Mouse (Mus musculus): ENCODE data around the gene Stk16. TPM values are rescaled to one million over a fixed set of nuclear protein-coding genes. Genes with fewer than 3 reads are reported as not detected.

Gene Stk16
- polyA plus RNA-seq, 1 experiment = 60.2 TPM

- no peak overlapping the region for H3K4me3 ChIP-seq (ENCODE audit: insufficient read depth, low read depth, low read length)
- peaks cover 5% of the 10 kb centered on the region; the same call in 1 of the 2 replicates for H3K4me1 ChIP-seq (ENCODE audit: control insufficient read depth, insufficient read depth, insufficient read length, low read length)
- H3K27ac ChIP-seq (replicated peaks; ENCODE audit: low read depth, low read length) = no peak overlapping the region
These were observed 32.8 kb downstream of the Stk16 start for GRCm38 (mm10) chr1:75243411-75243810.

GRCm38 (mm10) chr1:75244175-75244826 lies 33.7 kb downstream of the Stk16 start:
- Histone ChIP-seq H3K27ac (replicated peaks; ENCODE audit: low read depth, low read length) (no peak overlapping the region), H3K4me3 (ENCODE audit: insufficient read depth, low read depth, low read length) (no peak overlapping the region), H3K4me1 (ENCODE audit: control insufficient read depth, insufficient read depth, insufficient read length, low read length) (peaks cover 5% of the 10 kb centered on the region; the same call in 1 of the 2 replicates)

DNA sequence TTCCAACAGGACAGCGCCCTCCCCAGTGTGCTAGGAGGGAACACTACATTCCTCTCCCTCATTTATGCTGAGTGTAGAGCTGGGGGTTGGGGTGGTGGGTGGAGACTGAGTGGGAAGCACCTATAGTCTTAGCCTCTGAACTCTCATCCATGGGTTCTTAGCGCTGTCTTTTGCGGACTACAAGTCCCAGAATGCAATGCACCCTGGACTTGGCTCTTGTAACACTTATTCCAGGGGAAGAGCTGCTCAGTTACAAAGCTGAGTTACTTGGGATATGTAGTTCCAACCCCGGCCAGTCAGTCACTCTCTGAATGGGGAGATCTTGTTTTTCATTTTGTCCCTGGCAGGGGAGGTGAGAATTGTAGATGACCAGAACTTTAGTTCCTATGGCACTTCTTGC lies 34.2 kb downstream of the Stk16 start:
- Histone ChIP-seq H3K4me1 (ENCODE audit: control insufficient read depth, insufficient read depth, insufficient read length, low read length) (peaks cover 5% of the 10 kb centered on the region; the same call in 1 of the 2 replicates), H3K4me3 (ENCODE audit: insufficient read depth, low read depth, low read length) (no peak overlapping the region), H3K27ac (replicated peaks; ENCODE audit: low read depth, low read length) (no peak overlapping the region)

DNA sequence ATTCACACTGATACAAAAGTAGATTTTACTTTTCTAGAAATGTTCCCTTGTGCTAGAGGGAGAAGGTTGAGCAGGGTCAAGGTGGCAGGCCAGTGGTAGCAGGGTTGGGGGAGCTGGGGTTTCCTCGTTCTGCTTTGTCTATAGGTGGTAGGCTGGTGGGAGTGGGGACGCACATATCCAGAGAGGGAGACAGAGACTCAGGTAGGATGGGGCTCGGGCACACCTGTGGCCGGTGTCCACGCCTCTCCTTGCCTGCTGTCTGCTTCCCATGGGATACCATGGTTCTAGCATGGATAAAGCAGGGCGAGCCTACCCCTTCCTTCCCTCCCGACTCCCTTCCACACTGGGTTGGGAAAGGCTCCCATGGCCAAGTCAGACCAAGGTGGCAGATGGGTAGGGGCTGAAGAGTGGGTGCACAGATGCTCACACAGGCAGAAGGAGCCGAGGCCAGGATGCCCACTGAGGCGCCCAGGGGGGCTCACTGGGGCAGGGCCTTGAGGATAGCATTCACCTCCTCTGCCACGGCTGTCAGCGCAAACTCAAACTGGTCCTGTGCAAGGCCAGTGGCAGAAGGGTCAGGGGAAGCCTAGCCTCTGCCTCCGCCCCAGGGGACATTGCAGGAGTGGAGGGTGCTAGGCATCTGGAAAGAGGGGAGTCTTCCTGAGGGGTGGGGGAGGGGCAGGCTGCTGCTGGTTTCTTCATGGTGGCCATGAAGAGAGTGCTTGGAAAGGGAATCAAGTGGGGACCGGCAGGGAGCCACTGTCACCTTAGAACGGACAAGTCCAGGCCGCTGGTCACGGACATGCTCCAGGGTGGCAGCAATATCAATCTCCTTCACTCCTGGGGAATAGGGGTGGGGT lies 36.7 kb downstream of the Stk16 start:
- H3K27ac ChIP-seq (replicated peaks; ENCODE audit: low read depth, low read length) = no peak overlapping the region

GRCm38 (mm10) chr1:75248041-75248772 lies 37.6 kb downstream of the Stk16 start:
- Histone ChIP-seq H3K4me3 (ENCODE audit: insufficient read depth, low read depth, low read length) (no peak overlapping the region), H3K27ac (replicated peaks; ENCODE audit: low read depth, low read length) (no peak overlapping the region), H3K4me1 (ENCODE audit: control insufficient read depth, insufficient read depth, insufficient read length, low read length) (peaks cover 5% of the 10 kb centered on the region; the same call in 1 of the 2 replicates)

More for the DNA sequence above, 36.7 kb downstream of the Stk16 start:
- Histone ChIP-seq H3K4me3 (ENCODE audit: insufficient read depth, low read depth, low read length) (no peak overlapping the region), H3K4me1 (ENCODE audit: control insufficient read depth, insufficient read depth, insufficient read length, low read length) (peaks cover 5% of the 10 kb centered on the region; the same call in 1 of the 2 replicates)

DNA sequence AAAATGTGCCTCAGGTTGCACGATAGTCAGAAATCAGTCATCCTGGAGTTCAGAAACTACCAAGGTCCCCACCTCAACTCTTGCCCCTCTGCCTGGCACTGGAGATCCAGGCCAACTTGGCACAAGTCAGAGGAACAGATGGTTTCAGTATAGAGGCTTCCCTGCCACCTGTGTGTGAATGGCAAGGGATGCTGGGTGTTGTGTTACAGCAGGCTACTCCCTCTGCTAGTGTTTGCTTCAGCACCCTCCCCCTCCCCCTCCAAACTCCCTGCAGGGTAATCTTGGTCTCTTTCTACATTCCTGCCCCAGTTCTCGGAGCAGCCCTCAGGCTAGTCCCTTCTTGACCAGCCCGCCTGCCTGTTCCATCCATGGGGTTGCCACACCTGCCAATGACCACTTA lies 39.9 kb downstream of the Stk16 start:
- no peak overlapping the region for H3K27ac ChIP-seq (replicated peaks; ENCODE audit: low read depth, low read length)
- no peak overlapping the region for H3K4me3 ChIP-seq (ENCODE audit: insufficient read depth, low read depth, low read length)
- H3K4me1 ChIP-seq (ENCODE audit: control insufficient read depth, insufficient read depth, insufficient read length, low read length) = peaks cover 5% of the 10 kb centered on the region; the same call in 1 of the 2 replicates

DNA sequence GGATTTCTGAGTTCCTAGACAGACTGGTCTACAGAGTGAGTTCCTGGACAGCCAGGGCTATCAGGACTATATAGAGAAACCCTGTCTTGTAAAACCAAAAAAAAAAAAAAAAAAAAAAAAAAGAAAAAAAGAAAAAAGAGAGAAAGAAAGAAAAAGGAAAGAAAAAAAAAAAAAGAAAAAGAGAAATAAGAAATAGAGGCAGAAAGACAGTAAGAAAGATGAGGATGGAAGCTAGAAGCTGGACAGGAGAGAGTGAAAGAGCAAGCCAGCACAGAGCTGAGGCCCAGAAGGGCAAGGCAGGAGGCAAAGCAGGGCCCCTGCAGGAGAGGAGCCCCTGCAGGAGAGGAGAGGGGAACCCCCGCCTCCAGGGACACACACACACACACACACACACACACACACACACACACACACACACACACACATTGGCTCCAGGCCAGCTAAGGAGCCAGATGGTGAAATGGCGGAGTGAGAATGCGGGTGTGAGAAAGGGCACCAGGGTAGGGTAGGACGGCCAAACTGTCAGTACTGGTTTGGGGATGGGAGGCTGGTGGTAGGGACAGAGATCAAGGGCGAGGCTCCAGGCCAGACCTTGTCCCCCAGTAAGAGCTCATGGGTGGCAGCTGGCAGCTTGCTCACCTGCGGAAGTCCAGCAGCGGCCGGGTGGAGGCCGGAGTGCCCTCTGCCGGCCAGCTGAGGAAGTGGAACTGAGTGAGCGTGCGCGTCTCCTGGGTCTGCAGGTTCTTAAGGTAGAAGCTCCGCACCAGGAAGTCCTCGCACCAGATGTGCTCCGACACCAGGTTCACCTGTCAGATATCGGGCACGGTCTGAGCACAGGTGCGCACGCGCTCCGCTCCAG lies 40.7 kb downstream of the Stk16 start:
- H3K4me1 ChIP-seq (ENCODE audit: control insufficient read depth, insufficient read depth, insufficient read length, low read length) = peaks cover 5% of the 10 kb centered on the region; the same call in 1 of the 2 replicates
- H3K27ac ChIP-seq (replicated peaks; ENCODE audit: low read depth, low read length) = no peak overlapping the region
- peak overlapping the region; percentile 48 for H3K4me3 ChIP-seq (ENCODE audit: insufficient read depth, low read depth, low read length)

GRCm38 (mm10) chr1:75252308-75252707 lies 41.7 kb downstream of the Stk16 start:
- Histone ChIP-seq H3K27ac (replicated peaks; ENCODE audit: low read depth, low read length) (no peak overlapping the region), H3K4me1 (ENCODE audit: control insufficient read depth, insufficient read depth, insufficient read length, low read length) (peaks cover 5% of the 10 kb centered on the region; the same call in 1 of the 2 replicates), H3K4me3 (ENCODE audit: insufficient read depth, low read depth, low read length) (no peak overlapping the region)

GRCm38 (mm10) chr1:75253029-75253428 lies 42.4 kb downstream of the Stk16 start:
- Histone ChIP-seq H3K27ac (replicated peaks; ENCODE audit: low read depth, low read length) (no peak overlapping the region), H3K4me1 (ENCODE audit: control insufficient read depth, insufficient read depth, insufficient read length, low read length) (peaks cover 2% of the 10 kb centered on the region; the same call in 1 of the 2 replicates), H3K4me3 (ENCODE audit: insufficient read depth, low read depth, low read length) (no peak overlapping the region)

GRCm38 (mm10) chr1:75253849-75254624 lies 43.4 kb downstream of the Stk16 start:
- Histone ChIP-seq H3K27ac (replicated peaks; ENCODE audit: low read depth, low read length) (no peak overlapping the region), H3K4me3 (ENCODE audit: insufficient read depth, low read depth, low read length) (no peak overlapping the region), H3K4me1 (ENCODE audit: control insufficient read depth, insufficient read depth, insufficient read length, low read length) (no peaks in the 10 kb centered on the region)

DNA sequence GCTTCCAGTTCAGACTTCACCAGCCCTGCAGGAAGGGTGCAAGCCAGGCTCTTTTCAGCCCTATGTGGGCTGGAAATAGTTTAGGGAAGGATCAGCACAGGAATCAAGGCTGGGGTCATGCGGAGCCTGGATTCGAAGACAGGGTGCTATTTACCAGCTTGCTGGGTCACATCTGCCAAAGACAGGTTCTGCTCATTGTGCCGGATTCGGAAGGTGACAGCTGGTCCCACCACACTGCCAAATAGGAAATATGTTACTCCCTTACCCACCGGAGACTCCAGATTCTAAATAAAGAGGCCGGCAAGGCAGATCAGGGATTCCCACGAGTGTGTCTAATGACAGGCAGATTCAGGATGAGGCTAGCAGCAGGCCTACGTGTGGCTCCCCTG lies 44.0 kb downstream of the Stk16 start:
- no peak overlapping the region for H3K27ac ChIP-seq (replicated peaks; ENCODE audit: low read depth, low read length)
- no peak overlapping the region for H3K4me3 ChIP-seq (ENCODE audit: insufficient read depth, low read depth, low read length)
- H3K4me1 ChIP-seq (ENCODE audit: control insufficient read depth, insufficient read depth, insufficient read length, low read length) = no peaks in the 10 kb centered on the region

DNA sequence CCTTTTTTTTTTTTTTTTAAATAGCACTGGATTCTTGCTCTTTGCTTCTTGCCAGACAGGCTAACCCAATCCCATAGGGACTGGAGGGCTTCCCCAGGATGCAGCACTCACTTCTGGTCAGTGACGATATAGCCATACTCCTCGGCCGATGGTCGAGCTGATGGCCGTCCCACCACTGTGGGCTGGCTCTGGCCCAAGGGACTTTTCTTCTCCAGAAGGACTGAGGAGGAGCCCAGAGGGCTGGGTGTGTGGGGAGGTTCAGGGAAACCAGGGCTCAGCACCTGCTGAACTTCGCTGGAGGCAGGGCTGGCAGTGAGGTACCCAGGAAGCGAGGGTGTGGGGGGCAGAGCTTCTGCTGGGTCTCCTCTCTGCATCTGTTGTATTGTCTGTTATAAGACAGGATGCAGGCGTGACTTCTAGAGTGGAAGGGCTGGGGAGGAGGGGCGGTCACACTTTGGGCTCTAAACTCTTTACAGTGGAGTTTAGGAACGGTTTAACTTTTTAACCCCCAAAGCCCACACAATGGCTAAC lies 44.9 kb downstream of the Stk16 start:
- no peak overlapping the region for H3K4me3 ChIP-seq (ENCODE audit: insufficient read depth, low read depth, low read length)
- H3K4me1 ChIP-seq (ENCODE audit: control insufficient read depth, insufficient read depth, insufficient read length, low read length) = no peaks in the 10 kb centered on the region
- H3K27ac ChIP-seq (replicated peaks; ENCODE audit: low read depth, low read length) = no peak overlapping the region

DNA sequence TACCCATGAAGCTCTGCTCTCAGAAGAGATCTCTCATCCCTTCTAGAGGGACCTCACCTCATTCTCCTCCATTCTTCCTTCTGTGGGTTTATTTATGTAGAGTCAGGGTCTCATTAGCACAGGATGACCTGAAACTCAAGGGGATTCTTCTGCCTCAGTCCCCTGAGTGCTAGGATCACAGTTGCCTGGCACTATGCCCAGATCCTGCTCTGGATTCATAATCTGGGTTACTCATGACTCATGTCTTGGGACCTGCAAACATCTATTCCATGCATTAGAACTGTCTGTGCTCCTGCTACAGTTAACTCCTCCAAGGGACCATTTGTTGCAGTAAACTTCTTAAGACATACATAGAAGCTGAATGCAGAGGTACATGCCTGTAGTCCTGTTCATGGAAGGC lies 50.6 kb downstream of the Stk16 start:
- Histone ChIP-seq H3K27ac (replicated peaks; ENCODE audit: low read depth, low read length) (no peak overlapping the region), H3K4me3 (ENCODE audit: insufficient read depth, low read depth, low read length) (no peak overlapping the region), H3K4me1 (ENCODE audit: control insufficient read depth, insufficient read depth, insufficient read length, low read length) (no peaks in the 10 kb centered on the region)

Data from brown adipose tissue, adult 24 weeks (tissue).